Mouse (Mus musculus): ENCODE results near the gene Rpia. TPM values are rescaled to one million over a fixed set of nuclear protein-coding genes. Genes with fewer than 3 reads are reported as not detected.
A peak's percentile ranks its signal among the peaks of the same experiment; 100 is the strongest.

Rpia gene
- polyA plus RNA-seq, 1 experiment from 2014 or later, result 2.4 TPM

DNA sequence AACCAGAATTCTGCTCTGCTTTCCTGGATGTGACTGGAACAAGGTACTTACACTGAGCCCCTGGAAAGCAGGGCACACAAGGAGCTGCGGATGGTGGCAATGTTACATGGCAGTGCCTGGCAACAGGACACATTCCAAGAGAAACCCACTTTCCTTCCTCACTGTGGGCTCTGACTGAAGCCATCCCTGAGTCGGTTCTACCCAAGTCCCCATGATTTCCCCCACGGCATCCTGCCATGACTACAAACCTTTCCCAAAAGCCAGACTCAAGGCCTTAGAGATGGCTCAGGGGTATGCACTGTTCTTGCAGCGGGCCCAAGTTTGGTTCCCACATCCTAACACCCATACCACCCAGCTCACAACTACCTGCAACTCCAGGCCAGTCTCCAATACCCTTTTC lies 28.2 kb downstream of the Rpia start:
- ATAC-seq (replicated peaks; ENCODE audit: low FRiP score, low read depth) (no peak), DNase-seq (ENCODE audit: low spot score) (no peak)
- WGBS, result 95% methylated on average over 4 of the region's 4 CpGs
- Histone ChIP-seq H3K36me3 (ENCODE audit: insufficient read depth, low read length) (0 out of 2 replicates have a peak, but pooled peaks cover 4% of the 10 kb centered on the region), H3K4me1 (replicated peaks; ENCODE audit: insufficient read depth, low read length) (no peaks in the 10 kb centered on the region), H3K9ac (ENCODE audit: low read depth, low read length) (no peak overlapping the region), H3K27me3 (ENCODE audit: insufficient read depth, low read length) (no peaks in the 10 kb centered on the region), H3K4me2 (ENCODE audit: low read length) (no peak overlapping the region), H3K4me3 (replicated peaks; ENCODE audit: low read depth, low read length) (no peak overlapping the region), H3K9me3 (replicated peaks; ENCODE audit: low read length) (no peaks in the 10 kb centered on the region), H3K27ac (no peak overlapping the region)
- no peak for TF ChIP-seq CTCF (IDR thresholded peaks at IDR 0.05; ENCODE audit: low read depth)

- Histone ChIP-seq H3K9me3 (replicated peaks; ENCODE audit: low read length) (no peaks in the 10 kb centered on the region), H3K4me3 (replicated peaks; ENCODE audit: low read depth, low read length) (no peak overlapping the region), H3K4me2 (ENCODE audit: low read length) (no peak overlapping the region), H3K27me3 (ENCODE audit: insufficient read depth, low read length) (no peaks in the 10 kb centered on the region), H3K9ac (ENCODE audit: low read depth, low read length) (no peak overlapping the region), H3K4me1 (replicated peaks; ENCODE audit: insufficient read depth, low read length) (no peaks in the 10 kb centered on the region), H3K27ac (no peak overlapping the region), H3K36me3 (ENCODE audit: insufficient read depth, low read length) (no peaks in the 10 kb centered on the region)
- 84% methylated on average over 6 of the region's 6 CpGs for WGBS
- DNase-seq (ENCODE audit: low spot score), result no peak
- no peak for ATAC-seq (replicated peaks; ENCODE audit: low FRiP score, low read depth)
- no peak for TF ChIP-seq CTCF (IDR thresholded peaks at IDR 0.05; ENCODE audit: low read depth)
Observed at GRCm38 (mm10) chr6:70762659-70763058, 29.4 kb downstream of the Rpia start.

- H3K4me1 ChIP-seq (replicated peaks; ENCODE audit: insufficient read depth, low read length), result no peaks in the 10 kb centered on the region
- H3K9me3 ChIP-seq (replicated peaks; ENCODE audit: low read length), result no peaks in the 10 kb centered on the region
- WGBS, result 84% methylated on average over 4 of the region's 4 CpGs
- no peak overlapping the region for H3K4me2 ChIP-seq (ENCODE audit: low read length)
- TF ChIP-seq CTCF (IDR thresholded peaks at IDR 0.05; ENCODE audit: low read depth), result no peak
- no peak overlapping the region for H3K9ac ChIP-seq (ENCODE audit: low read depth, low read length)
- DNase-seq (ENCODE audit: low spot score) (no peak), ATAC-seq (replicated peaks; ENCODE audit: low FRiP score, low read depth) (no peak)
- H3K4me3 ChIP-seq (replicated peaks; ENCODE audit: low read depth, low read length), result no peak overlapping the region
- no peaks in the 10 kb centered on the region for H3K27me3 ChIP-seq (ENCODE audit: insufficient read depth, low read length)
- H3K36me3 ChIP-seq (ENCODE audit: insufficient read depth, low read length), result no peaks in the 10 kb centered on the region
- no peak overlapping the region for H3K27ac ChIP-seq
Observed at GRCm38 (mm10) chr6:70760951-70761350, 31.1 kb downstream of the Rpia start.

- H3K36me3 ChIP-seq (ENCODE audit: insufficient read depth, low read length), result no peaks in the 10 kb centered on the region
- no peak overlapping the region for H3K4me3 ChIP-seq (replicated peaks; ENCODE audit: low read depth, low read length)
- peak; percentile 4 for DNase-seq (ENCODE audit: low spot score)
- H3K27ac ChIP-seq, result no peak overlapping the region
- H3K9me3 ChIP-seq (replicated peaks; ENCODE audit: low read length), result no peaks in the 10 kb centered on the region
- no peaks in the 10 kb centered on the region for H3K4me1 ChIP-seq (replicated peaks; ENCODE audit: insufficient read depth, low read length)
- H3K27me3 ChIP-seq (ENCODE audit: insufficient read depth, low read length), result no peaks in the 10 kb centered on the region
- H3K4me2 ChIP-seq (ENCODE audit: low read length), result no peak overlapping the region
- H3K9ac ChIP-seq (ENCODE audit: low read depth, low read length), result no peak overlapping the region
- no peak; the same call in 1 of the 2 replicates for ATAC-seq (replicated peaks; ENCODE audit: low FRiP score, low read depth)
- TF ChIP-seq CTCF (IDR thresholded peaks at IDR 0.05; ENCODE audit: low read depth), result no peak
- WGBS, result 68% methylated on average over 10 of the region's 10 CpGs
Observed at GRCm38 (mm10) chr6:70754833-70755232, 37.2 kb downstream of the Rpia start.

DNA sequence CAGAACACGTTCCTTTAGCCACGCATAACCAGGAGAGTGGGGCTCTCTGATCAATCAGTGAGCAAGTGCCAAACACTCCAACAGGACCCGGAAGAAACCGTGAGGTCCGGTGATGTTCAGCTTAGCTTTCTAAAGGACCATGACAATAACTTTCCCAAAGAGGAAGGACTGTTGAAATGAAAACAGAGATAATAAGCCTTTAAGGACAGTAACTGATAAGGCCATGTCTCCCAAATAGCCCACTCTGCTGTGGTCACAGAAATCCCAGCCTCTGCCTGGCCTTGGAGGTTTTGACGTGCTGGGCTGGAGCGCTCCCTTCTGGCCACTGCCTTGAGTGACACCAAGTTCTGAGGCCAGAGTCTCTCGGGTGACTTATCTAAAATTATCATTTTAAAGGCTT lies 39.7 kb downstream of the Rpia start:
- Histone ChIP-seq H3K27me3 (ENCODE audit: insufficient read depth, low read length) (no peaks in the 10 kb centered on the region), H3K27ac (no peak overlapping the region), H3K4me3 (replicated peaks; ENCODE audit: low read depth, low read length) (no peak overlapping the region), H3K9me3 (replicated peaks; ENCODE audit: low read length) (no peaks in the 10 kb centered on the region), H3K36me3 (ENCODE audit: insufficient read depth, low read length) (no peaks in the 10 kb centered on the region), H3K9ac (ENCODE audit: low read depth, low read length) (no peak overlapping the region), H3K4me2 (ENCODE audit: low read length) (no peak overlapping the region), H3K4me1 (replicated peaks; ENCODE audit: insufficient read depth, low read length) (no peaks in the 10 kb centered on the region)
- 56% methylated on average over 8 of the region's 8 CpGs for WGBS
- peak; percentile 68 for TF ChIP-seq CTCF (IDR thresholded peaks at IDR 0.05; ENCODE audit: low read depth)
- ATAC-seq (replicated peaks; ENCODE audit: low FRiP score, low read depth) (no peak), DNase-seq (ENCODE audit: low spot score) (peak; percentile 13)

- Histone ChIP-seq H3K36me3 (ENCODE audit: insufficient read depth, low read length) (no peaks in the 10 kb centered on the region), H3K4me3 (replicated peaks; ENCODE audit: low read depth, low read length) (no peak overlapping the region), H3K9ac (ENCODE audit: low read depth, low read length) (no peak overlapping the region), H3K9me3 (replicated peaks; ENCODE audit: low read length) (no peaks in the 10 kb centered on the region), H3K4me1 (replicated peaks; ENCODE audit: insufficient read depth, low read length) (no peaks in the 10 kb centered on the region), H3K27ac (no peak overlapping the region), H3K27me3 (ENCODE audit: insufficient read depth, low read length) (no peaks in the 10 kb centered on the region), H3K4me2 (ENCODE audit: low read length) (no peak overlapping the region)
- ATAC-seq (replicated peaks; ENCODE audit: low FRiP score, low read depth) (no peak), DNase-seq (ENCODE audit: low spot score) (no peak)
- TF ChIP-seq CTCF (IDR thresholded peaks at IDR 0.05; ENCODE audit: low read depth), result no peak
- 68% methylated on average over 6 of the region's 6 CpGs for WGBS
Observed at GRCm38 (mm10) chr6:70751898-70752273, 40.1 kb downstream of the Rpia start.

GRCm38 (mm10) chr6:70751251-70751897 lies 40.7 kb downstream of the Rpia start:
- no peak overlapping the region for H3K4me2 ChIP-seq (ENCODE audit: low read length)
- no peaks in the 10 kb centered on the region for H3K4me1 ChIP-seq (replicated peaks; ENCODE audit: insufficient read depth, low read length)
- ATAC-seq (replicated peaks; ENCODE audit: low FRiP score, low read depth) (no peak), DNase-seq (ENCODE audit: low spot score) (no peak)
- H3K36me3 ChIP-seq (ENCODE audit: insufficient read depth, low read length), result no peaks in the 10 kb centered on the region
- WGBS, result 63% methylated on average over 8 of the region's 8 CpGs
- no peak overlapping the region for H3K4me3 ChIP-seq (replicated peaks; ENCODE audit: low read depth, low read length)
- no peaks in the 10 kb centered on the region for H3K9me3 ChIP-seq (replicated peaks; ENCODE audit: low read length)
- no peak overlapping the region for H3K27ac ChIP-seq
- TF ChIP-seq CTCF (IDR thresholded peaks at IDR 0.05; ENCODE audit: low read depth), result no peak
- no peak overlapping the region for H3K9ac ChIP-seq (ENCODE audit: low read depth, low read length)
- no peaks in the 10 kb centered on the region for H3K27me3 ChIP-seq (ENCODE audit: insufficient read depth, low read length)

Measured in kidney, postnatal 0 days (tissue).